Mouse (Mus musculus) layer of hippocampus, postnatal 25 days (tissue): ENCODE data around the gene Cxcr5. TPM values are rescaled to one million over a fixed set of nuclear protein-coding genes. Genes with fewer than 3 reads are reported as not detected.

Source experiments
- DNase-seq, 2 experiments: peaks; one replicate each; pipeline ENCODE4 v3.0.0; 2022; ENCODE audit warnings: mixed read lengths in 2 of 2, low spot score in 1 of 2; ENCODE audit errors: extremely low spot score in 1 of 2
- total RNA-seq, 2 experiments: library from RNA; stranded (reverse); gene quantifications; 2 replicates each; pipeline ENCODE4 v1.2.3; 2021

Cxcr5 gene
- total RNA-seq, 2 experiments from 2014 or later, result not detected

DNA sequence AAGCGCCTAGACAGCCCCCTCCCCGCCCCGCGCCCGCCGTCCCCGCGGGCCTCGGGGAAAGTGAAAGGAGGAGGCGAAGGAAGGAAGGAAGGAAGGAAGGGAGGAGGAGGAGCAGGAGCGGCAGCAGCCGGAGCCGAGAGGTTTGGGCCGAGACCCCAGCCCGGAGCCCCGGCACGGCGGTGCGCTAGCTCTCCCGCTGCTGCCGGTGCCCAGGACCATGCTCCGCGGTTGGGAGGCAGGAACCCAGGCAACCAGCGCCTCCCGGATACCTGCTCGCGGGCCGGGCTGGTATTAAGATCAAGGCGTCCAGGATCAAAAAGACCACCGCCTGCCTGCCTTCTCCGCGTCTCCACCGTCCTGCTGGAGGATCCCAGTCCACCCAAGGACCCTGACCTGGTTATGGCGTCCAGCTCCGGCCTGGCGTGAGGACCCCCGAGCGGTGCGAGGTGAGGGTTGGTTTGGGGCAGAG lies 78.6 kb downstream of the Cxcr5 start:
- DNase-seq, result no peak

GRCm38 (mm10) chr9:44482552-44482951 lies 79.1 kb downstream of the Cxcr5 start, which contains the start of gene Bcl9l:
TSS of gene Bcl9l (plus strand) at chr9:44482825.
- DNase-seq, result peak; percentile 85 to 88

GRCm38 (mm10) chr9:44482112-44482511 lies 79.6 kb downstream of the Cxcr5 start:
- DNase-seq, result no peak

DNA sequence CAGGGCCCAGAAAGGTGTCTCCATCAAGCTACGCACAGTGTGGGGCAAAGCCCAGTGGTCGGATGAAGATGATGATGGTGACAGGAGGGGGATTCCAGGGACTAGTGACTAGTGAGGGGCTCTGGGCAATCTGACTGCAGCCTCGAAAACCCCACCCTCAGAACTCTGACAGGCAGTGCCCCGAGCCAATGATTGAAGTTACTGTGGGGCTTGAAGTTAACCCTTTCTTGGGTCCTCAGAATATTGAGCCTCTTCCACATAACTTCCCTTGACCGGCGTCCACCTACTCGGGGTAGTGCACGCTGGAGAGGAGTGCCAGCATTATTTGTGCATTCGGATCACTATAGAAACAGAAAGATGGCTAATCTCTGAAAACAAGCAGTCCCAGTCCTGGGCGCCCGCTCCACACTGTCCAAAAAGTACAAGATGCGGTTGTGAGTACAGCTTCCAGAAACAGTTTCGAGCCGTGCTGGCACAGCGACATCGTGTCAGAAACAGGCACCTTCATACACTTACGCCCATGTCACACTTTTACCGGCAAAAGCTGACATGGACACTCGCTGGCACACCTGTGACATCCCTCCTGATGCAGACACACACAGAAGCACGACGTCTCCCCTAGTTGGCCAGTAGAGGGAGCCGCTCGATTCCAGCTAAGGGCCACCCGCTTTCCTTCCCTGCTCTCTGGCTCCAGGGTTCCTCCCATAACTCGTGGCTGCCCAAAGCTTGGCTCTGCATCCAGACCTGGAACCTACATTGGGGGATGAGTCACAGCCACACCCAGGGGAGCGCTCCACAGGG lies 81.8 kb downstream of the Cxcr5 start:
- DNase-seq, result peak; percentile 88 to 91

- DNase-seq, result peak in 1 of 2 experiments; percentile 48
Measured at GRCm38 (mm10) chr9:44478959-44479605, 82.6 kb downstream of the Cxcr5 start.

DNA sequence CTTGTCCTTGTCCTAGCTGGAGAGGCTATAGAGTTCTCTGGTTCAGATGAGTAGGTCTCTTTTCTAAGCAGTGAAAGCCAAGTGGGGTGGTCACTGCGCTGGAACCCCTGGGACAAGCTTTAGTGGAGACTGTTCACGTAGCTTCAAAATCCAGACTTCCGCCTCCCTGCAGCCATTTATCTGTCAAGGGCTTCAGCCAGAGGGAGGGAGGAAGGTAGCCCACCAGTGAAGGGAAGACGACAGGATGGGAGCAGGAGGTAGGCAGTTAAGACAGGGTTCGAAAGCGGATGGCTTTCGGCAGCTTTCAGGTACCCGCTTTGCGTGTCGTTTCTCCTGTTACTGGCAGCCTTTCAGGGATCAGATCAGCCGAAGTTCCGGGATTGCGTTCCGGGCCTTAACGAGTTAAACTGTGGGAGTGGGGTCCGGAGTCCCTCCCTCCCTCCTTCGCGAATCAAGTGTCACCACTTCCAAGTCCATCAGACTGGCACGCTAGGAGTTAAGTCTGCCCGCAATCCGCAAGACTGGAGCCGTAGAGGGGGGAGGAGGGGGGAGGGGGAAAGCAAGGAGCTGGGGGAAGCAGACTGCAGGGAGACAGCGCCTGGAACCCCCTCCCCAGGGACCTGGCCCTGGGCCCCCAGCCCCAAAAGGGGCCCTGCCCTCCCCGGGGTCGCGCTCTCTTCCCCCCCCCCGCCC lies 83.3 kb downstream of the Cxcr5 start:
- peak in 1 of 2 experiments; percentile 56 for DNase-seq

- DNase-seq, result no peak
Measured at GRCm38 (mm10) chr9:44477339-44478228, 84.1 kb downstream of the Cxcr5 start.

- no peak for DNase-seq
Measured at GRCm38 (mm10) chr9:44475936-44476335, 85.7 kb downstream of the Cxcr5 start.

DNA sequence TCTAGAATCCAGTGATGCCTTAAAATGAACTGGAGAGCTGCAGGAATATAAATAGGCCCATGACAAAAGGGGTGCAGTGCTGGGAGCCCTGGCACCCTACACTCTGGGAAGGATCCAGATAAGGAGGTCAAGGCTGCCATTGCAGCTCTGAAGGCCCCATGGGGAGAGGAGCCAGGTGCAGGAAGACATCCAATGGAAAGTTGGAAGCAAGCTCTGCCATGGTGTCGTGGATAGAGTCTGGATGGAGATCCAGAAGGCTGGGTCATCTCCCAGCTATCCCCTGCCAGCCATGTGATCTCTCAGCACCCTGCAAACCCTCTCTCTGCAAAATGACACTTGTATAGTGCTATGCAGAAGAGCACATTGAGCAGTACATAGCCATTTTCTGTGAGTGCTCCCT lies 87.3 kb downstream of the Cxcr5 start:
- no peak for DNase-seq

GRCm38 (mm10) chr9:44473184-44473583 lies 88.5 kb downstream of the Cxcr5 start:
- no peak for DNase-seq

GRCm38 (mm10) chr9:44468800-44469199 lies 92.9 kb downstream of the Cxcr5 start:
- DNase-seq, result no peak

DNA sequence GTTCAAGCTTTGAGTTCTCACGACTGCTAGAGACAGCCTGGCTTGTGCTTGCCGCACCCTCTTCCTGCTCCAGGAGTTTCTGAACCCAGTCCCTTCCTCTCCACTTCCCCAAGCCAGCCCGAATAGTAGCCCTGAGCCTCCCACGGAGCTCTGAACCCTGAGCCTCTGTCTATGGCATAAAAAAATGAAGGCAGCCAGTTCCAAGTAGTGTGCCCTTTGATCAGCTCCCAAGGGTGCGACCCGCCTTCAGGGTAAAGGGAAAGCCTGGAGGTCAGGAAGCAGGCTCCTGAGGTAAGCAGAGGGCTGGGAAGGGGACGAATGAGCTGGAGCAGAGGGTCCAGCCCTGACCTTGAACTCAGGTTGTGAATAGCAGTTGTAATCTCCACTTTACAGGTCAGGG lies 93.5 kb downstream of the Cxcr5 start:
- no peak for DNase-seq

GRCm38 (mm10) chr9:44461950-44462349 lies 99.7 kb downstream of the Cxcr5 start:
- no peak for DNase-seq

Other genes with a start within 250 kb of the Cxcr5 start
- gene C2cd2l, start 241.6 kb downstream of the Cxcr5 start, total RNA-seq, result 100 to 1,000 TPM; 196 to 200 TPM
- gene Dpagt1, start 235.9 kb downstream of the Cxcr5 start, total RNA-seq, result 10 to 100 TPM; 14.2 to 15.8 TPM
- gene H2afx, start 227.2 kb downstream of the Cxcr5 start, total RNA-seq, result 10 to 100 TPM; 50.6 to 58.4 TPM
- 10 to 100 TPM; 17.9 to 23.6 TPM for gene Hmbs, start 217.6 kb downstream of the Cxcr5 start, total RNA-seq
- 10 to 100 TPM; 49.0 to 51.4 TPM for gene Vps11, start 200.2 kb downstream of the Cxcr5 start, total RNA-seq
- 100 to 1,000 TPM; 114 to 123 TPM for gene Hyou1, start 182.4 kb downstream of the Cxcr5 start, total RNA-seq
- 10 to 100 TPM; 32.6 to 34.7 TPM for gene Slc37a4, start 165.0 kb downstream of the Cxcr5 start, total RNA-seq
- 100 to 1,000 TPM; 616 to 726 TPM for gene Rps25, start 154.7 kb downstream of the Cxcr5 start, total RNA-seq
- 10 to 100 TPM; 65.1 to 76.5 TPM for gene Trappc4, start 154.3 kb downstream of the Cxcr5 start, total RNA-seq
- 10 to 100 TPM; 16.8 to 24.1 TPM for gene Ccdc84, start 143.3 kb downstream of the Cxcr5 start, total RNA-seq
- not detected for gene Foxr1, start 120.7 kb downstream of the Cxcr5 start, total RNA-seq
- gene Upk2, start 106.9 kb downstream of the Cxcr5 start, total RNA-seq, result not detected
- gene Bcl9l, start 79.1 kb downstream of the Cxcr5 start, total RNA-seq, result 10 to 100 TPM; 59.2 to 78.1 TPM
- gene Ddx6, start 43.0 kb upstream of the Cxcr5 start, total RNA-seq, result 100 to 1,000 TPM; 117 to 126 TPM
- not detected for gene Treh, start 111.4 kb upstream of the Cxcr5 start, total RNA-seq
- gene Phldb1, start 173.3 kb upstream of the Cxcr5 start, total RNA-seq, result 100 to 1,000 TPM in 1 of 2 experiments, 10 to 100 TPM in 1; 88.6 to 106 TPM
- gene Arcn1, start 206.0 kb upstream of the Cxcr5 start, total RNA-seq, result 100 to 1,000 TPM in 1 of 2 experiments, 10 to 100 TPM in 1; 97.3 to 102 TPM
- 10 to 100 TPM; 75.1 to 75.8 TPM for gene Ift46, start 206.0 kb upstream of the Cxcr5 start, total RNA-seq
- 10 to 100 TPM; 44.3 to 55.8 TPM for gene Tmem25, start 237.4 kb upstream of the Cxcr5 start, total RNA-seq
- 1 to 10 TPM; 1.2 to 1.3 TPM for gene Ttc36, start 241.2 kb upstream of the Cxcr5 start, total RNA-seq